Mouse (Mus musculus) bone marrow, adult 2 months (tissue): ENCODE measurements around the gene Pde4a.

Experiments
- CTCF ChIP-seq: fragments of 200-500 bp; IDR thresholded peaks from 2 replicates; pipeline ENCODE4 v1.5.1; 2011; ENCODE audit warnings: low read length, control low read depth; ENCODE audit not compliant: control insufficient read depth, insufficient read depth
- POLR2A ChIP-seq: fragments of 200-500 bp; IDR thresholded peaks from 2 replicates; pipeline ENCODE4 v1.6.1; 2011; ENCODE audit warnings: low read depth, mild to moderate bottlenecking, control low read depth, low read length, borderline replicate concordance; ENCODE audit not compliant: control insufficient read depth

DNA sequence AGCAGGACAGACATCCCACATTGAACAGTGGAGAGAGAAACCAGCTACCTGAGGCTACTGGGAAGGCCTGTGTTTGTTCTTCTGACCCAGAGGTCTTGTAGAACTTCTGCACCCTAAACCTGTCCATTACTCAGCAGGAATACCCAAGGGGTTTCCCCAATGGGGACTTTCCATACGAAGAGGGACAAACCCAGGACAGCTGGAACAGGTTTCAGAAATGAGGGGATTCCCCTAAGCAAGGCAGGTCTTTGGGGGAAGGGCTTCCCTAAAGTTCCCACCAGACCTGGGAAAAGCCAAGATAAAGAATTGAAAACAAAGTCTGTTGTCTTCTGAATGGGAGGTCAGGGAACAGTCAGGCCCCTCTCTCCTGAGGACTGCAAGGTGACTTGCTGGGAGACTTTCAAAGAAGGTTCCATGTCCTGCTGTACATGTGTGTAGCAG is 29.6 kb upstream of the Pde4a start:
- no peak for TF ChIP-seq CTCF
- TF ChIP-seq POLR2A: no peak
